Mouse (Mus musculus) neural tube, embryonic 14.5 days (tissue): ENCODE results near the gene Mboat1. TPM values are rescaled to one million over a fixed set of nuclear protein-coding genes. Genes with fewer than 3 reads are reported as not detected.

Experiments used
- ATAC-seq: fragments of 200-750 bp; cut with Nextera tagmentation; 2 replicates; pipeline ENCODE4 v1.8.0; 2017; ENCODE audit warnings: low read depth, mild to moderate bottlenecking, moderate TSS enrichment, moderate library complexity
- H3K27ac ChIP-seq: fragments of 300-500 bp; sonication (generic); 2 replicates; pipeline ENCODE4 v1.5.1; 2014; ENCODE audit warnings: low read depth, mild to moderate bottlenecking, control low read depth, low read length, moderate library complexity, mixed read lengths
- H3K27me3 ChIP-seq: fragments of 300-500 bp; sonication (generic); 2 replicates; pipeline ENCODE4 v1.6.1; 2014; ENCODE audit warnings: low read length; ENCODE audit not compliant: control insufficient read depth, insufficient read depth
- H3K36me3 ChIP-seq: fragments of 300-500 bp; sonication (generic); 2 replicates; pipeline ENCODE4 v1.6.1; 2014; ENCODE audit warnings: low read length, mixed read lengths; ENCODE audit not compliant: control insufficient read depth, insufficient read depth
- H3K4me1 ChIP-seq: fragments of 300-500 bp; sonication (generic); 2 replicates; pipeline ENCODE4 v1.6.1; 2014; ENCODE audit warnings: low read length; ENCODE audit not compliant: control insufficient read depth, insufficient read depth
- H3K4me2 ChIP-seq: fragments of 300-500 bp; sonication (generic); 2 replicates; pipeline ENCODE4 v1.6.1; 2014; ENCODE audit warnings: mild to moderate bottlenecking, low read depth, low read length, control low read depth
- H3K4me3 ChIP-seq: fragments of 300-500 bp; sonication (generic); 2 replicates; pipeline ENCODE4 v1.5.1; 2014; ENCODE audit warnings: low read depth, low read length, control low read depth, mixed read lengths
- H3K9ac ChIP-seq: fragments of 300-500 bp; sonication (generic); replicated peaks from 2 replicates; pipeline ENCODE4 v1.6.1; 2014; ENCODE audit warnings: low read depth, mild to moderate bottlenecking, control low read depth, low read length, mixed read lengths
- H3K9me3 ChIP-seq: fragments of 300-500 bp; sonication (generic); 2 replicates; pipeline ENCODE4 v1.6.1; 2016; ENCODE audit warnings: low read length; ENCODE audit not compliant: control insufficient read depth
- WGBS: fragments of 180-500 bp; shearing (Covaris S2); extraction: QIAGEN DNeasy Blood & Tissue Kit; methylation state at CpG from one replicate; pipeline ENCODE4 v1.1.7; 2014; 5-methylcytosine and 5-hydroxymethylcytosine counted together
- polyA plus RNA-seq: library from polyadenylated mRNA; unstranded; fragments of >200 nt; fragmentation: Nextera tagmentation; extraction: Ambion mirVana; gene quantifications from 2 replicates; pipeline ENCODE4 v1.2.1, GENCODE M21; 2014

Gene Mboat1
- polyA plus RNA-seq, 1 experiment from 2014 or later: 1.4 TPM

DNA sequence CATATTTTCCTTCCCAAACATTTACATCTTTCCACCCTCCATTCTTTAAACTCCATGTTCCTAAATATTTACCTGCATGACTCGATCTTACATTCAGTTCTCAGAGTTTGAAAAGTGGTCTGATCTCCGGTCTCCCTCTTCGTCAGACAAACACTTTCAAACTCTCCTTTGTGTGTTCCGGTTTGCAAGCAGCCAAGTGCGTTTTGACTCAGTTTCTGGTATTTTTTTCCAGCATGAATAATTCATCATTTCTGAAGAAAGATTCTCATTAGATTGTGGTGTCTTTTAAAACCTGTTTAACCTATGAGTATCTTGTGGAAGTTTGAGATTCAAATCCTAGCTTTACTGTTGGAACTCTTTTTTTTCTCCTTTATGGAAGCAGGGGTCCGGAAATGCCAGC lies 33.8 kb downstream of the Mboat1 start:
- no peaks in the 10 kb centered on the region for H3K4me1 ChIP-seq
- WGBS: 82% methylated on average over 6 of the region's 6 CpGs
- no peak overlapping the region for H3K4me3 ChIP-seq
- no peaks in the 10 kb centered on the region for H3K36me3 ChIP-seq
- H3K27ac ChIP-seq: no peak overlapping the region
- H3K27me3 ChIP-seq: no peaks in the 10 kb centered on the region
- ATAC-seq: no peak
- no peak overlapping the region for H3K4me2 ChIP-seq
- H3K9ac ChIP-seq: no peak overlapping the region
- no peaks in the 10 kb centered on the region for H3K9me3 ChIP-seq

DNA sequence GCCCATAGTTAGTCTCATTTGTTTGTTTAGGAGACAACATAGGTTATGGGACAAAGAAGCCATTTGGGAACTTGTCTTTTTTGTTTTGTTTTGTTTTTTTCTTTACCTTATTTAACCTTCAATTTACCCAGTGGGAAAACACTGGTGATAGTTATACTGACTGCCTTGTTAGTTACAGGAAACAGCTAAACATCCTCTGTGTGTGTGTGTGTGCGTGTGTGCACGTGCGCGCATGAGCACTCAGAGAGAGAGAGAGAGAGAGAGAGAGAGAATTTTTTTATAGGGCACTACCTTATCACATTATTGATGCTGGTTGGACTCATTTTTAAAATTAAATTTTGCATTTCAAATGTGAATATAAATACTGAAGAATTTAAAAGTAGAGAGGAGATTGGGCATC lies 38.3 kb downstream of the Mboat1 start:
- no peak overlapping the region for H3K27ac ChIP-seq
- H3K4me2 ChIP-seq: no peak overlapping the region
- H3K9me3 ChIP-seq: no peaks in the 10 kb centered on the region
- H3K27me3 ChIP-seq: no peaks in the 10 kb centered on the region
- no peak overlapping the region for H3K4me3 ChIP-seq
- no peak overlapping the region for H3K9ac ChIP-seq
- 90% methylated on average over 4 of the region's 4 CpGs for WGBS
- ATAC-seq: no peak
- H3K36me3 ChIP-seq: no peaks in the 10 kb centered on the region
- H3K4me1 ChIP-seq: no peaks in the 10 kb centered on the region

DNA sequence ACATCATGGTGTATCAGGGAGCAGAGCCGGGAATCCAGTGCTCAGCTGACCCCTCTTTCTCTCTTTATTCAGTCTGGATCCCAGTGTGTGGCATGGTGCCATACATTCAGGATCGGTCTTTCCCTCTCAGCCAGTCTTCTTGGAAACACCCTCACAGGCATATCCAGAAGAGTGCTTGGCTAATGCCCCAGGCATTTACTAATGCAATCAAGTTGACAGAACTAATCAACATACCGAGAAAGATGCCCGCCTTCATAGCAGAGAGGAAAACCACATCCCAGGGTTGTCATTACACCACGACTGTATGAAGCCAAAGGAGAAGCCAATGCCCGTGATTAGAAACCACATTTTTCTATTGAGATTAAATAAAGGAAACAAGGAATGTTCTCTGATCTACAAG lies 41.1 kb downstream of the Mboat1 start:
- no peaks in the 10 kb centered on the region for H3K36me3 ChIP-seq
- H3K9ac ChIP-seq: no peak overlapping the region
- no peaks in the 10 kb centered on the region for H3K27me3 ChIP-seq
- 86% methylated on average over 6 of the region's 6 CpGs for WGBS
- no peaks in the 10 kb centered on the region for H3K4me1 ChIP-seq
- H3K9me3 ChIP-seq: no peaks in the 10 kb centered on the region
- H3K4me3 ChIP-seq: no peak overlapping the region
- no peak for ATAC-seq
- no peak overlapping the region for H3K27ac ChIP-seq
- no peak overlapping the region for H3K4me2 ChIP-seq

DNA sequence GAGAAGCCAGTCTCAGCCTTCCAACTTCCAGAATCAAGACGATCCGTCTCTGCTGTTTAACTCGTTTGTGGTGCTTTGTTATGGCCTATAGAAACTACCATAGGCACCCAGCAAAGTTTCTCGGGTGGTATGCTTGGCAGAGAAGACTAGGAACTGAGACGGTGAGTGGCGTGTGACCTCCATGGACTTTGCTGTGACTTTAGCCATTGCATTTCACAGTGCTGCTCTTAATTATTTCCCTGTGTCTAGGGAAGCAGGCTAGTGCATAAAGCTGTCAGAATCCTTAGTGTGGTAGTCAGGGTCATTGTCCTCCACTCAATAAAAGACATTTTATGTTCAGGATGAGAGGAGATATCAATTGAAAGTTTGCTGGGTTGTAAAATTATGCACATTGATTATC lies 49.3 kb downstream of the Mboat1 start:
- Histone ChIP-seq H3K4me1 (no peaks in the 10 kb centered on the region), H3K27me3 (no peaks in the 10 kb centered on the region), H3K36me3 (no peaks in the 10 kb centered on the region), H3K9me3 (no peaks in the 10 kb centered on the region), H3K27ac (no peak overlapping the region), H3K4me2 (no peak overlapping the region), H3K4me3 (no peak overlapping the region), H3K9ac (no peak overlapping the region)
- WGBS: 15% methylated on average over 6 of the region's 6 CpGs
- peak; percentile 79 for ATAC-seq

DNA sequence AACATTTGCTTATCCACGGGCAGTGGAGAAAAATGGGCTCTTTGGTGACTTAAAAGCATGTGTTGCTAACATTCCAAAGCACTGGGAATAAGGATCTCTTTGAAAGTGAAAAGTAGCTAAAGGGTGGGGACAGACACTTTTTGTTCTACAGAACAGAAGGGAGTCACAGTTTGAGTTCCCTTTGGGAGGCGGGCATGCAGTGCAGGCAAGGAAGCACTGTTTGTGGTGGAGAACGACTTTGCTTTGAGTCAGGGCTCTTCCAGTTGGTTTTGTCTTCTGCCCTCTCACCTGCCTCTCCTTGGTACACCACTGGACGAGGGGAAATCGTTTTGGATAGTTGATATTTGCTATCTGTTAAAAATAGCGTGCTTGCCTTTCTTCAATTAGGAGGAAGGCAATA lies 49.7 kb downstream of the Mboat1 start:
- no peak overlapping the region for H3K4me3 ChIP-seq
- H3K4me1 ChIP-seq: no peaks in the 10 kb centered on the region
- no peaks in the 10 kb centered on the region for H3K27me3 ChIP-seq
- 16% methylated on average over 6 of the region's 6 CpGs for WGBS
- peak; percentile 77 for ATAC-seq
- H3K9ac ChIP-seq: no peak overlapping the region
- H3K9me3 ChIP-seq: no peaks in the 10 kb centered on the region
- no peak overlapping the region; the same call in 1 of the 2 replicates for H3K27ac ChIP-seq
- H3K36me3 ChIP-seq: no peaks in the 10 kb centered on the region
- H3K4me2 ChIP-seq: no peak overlapping the region

DNA sequence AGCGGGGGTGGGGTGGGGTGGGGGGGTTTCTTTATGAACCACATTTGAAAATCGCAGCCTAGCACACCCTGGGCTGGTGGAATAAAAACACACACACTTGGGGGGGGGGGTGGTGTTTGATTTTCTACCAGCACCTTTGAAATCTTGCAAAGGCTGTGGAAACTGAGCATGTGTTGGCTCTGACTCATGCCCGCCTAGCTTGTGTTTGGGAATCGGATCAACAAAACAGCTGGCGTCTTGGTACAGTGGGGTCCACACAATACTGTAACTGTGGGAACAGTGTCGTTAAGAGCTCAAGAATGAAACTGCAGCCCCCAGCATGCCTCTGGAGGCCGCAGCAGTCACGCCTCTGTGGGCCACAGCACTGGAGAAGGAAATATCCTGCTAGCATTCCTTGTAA lies 50.2 kb downstream of the Mboat1 start:
- no peaks in the 10 kb centered on the region for H3K4me1 ChIP-seq
- H3K9ac ChIP-seq: no peak overlapping the region
- 27% methylated on average over 8 of the region's 8 CpGs for WGBS
- no peaks in the 10 kb centered on the region for H3K9me3 ChIP-seq
- no peaks in the 10 kb centered on the region for H3K36me3 ChIP-seq
- H3K4me2 ChIP-seq: no peak overlapping the region
- ATAC-seq: peak; percentile 97
- no peak overlapping the region; the same call in 1 of the 2 replicates for H3K27ac ChIP-seq
- H3K27me3 ChIP-seq: no peaks in the 10 kb centered on the region
- H3K4me3 ChIP-seq: no peak overlapping the region

DNA sequence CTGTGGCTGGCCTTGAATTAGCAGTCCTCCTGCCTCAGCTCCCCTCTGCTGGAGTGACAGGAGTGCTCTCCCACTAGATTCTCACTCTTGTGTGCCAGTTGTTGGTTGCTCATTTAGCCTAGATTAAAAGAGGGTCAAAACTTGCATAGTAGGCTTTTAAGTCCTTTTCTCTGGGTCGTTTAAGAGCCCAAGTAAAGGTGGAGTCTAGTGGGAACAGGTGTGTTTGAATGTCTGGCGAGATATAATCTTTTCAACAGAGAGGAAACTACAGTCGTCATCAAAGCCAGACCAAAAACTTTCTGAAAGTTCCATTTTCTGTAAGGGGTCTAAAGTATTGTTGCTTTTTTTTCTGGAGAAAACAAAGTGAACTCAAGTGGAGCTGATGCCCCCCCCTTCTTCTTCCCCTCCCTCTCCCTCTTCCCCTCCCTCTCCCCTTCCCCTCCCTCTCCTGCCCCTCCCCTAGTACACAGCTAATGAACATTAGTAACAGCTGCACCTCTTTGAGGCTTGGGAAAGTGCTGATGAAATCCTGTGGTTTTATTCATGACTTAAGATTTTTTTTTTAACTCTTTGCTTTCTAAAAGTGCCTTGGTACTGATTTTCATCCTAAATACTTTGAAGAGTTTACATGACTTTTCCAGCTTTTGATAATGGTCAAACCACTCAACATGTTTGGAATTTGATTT lies 55.9 kb downstream of the Mboat1 start:
- Histone ChIP-seq H3K4me1 (no peaks in the 10 kb centered on the region), H3K9me3 (no peaks in the 10 kb centered on the region), H3K36me3 (no peaks in the 10 kb centered on the region), H3K27ac (no peak overlapping the region), H3K4me3 (no peak overlapping the region), H3K27me3 (no peaks in the 10 kb centered on the region), H3K4me2 (no peak overlapping the region), H3K9ac (no peak overlapping the region)
- 80% methylated on average over 3 of the region's 3 CpGs for WGBS
- ATAC-seq: no peak

DNA sequence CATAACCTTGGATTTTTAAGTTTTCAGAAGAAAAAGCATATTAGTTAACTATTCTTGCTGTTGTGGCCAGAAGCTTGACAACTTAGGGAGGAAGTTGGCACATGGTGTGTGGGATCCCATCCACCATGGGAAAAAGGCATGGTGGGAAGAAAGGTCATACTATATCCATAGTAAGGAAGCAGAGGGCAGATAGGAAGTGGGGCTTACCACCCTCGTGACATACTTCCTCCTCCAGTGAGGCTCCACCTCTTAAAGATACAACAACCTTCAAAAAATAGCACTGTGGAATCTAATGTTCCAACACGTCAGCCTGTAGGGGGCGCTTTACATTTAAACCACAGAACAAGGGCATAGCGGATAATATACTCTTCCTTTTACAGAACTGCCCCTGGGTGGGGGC lies 57.1 kb downstream of the Mboat1 start:
- ATAC-seq: no peak
- no peaks in the 10 kb centered on the region for H3K4me1 ChIP-seq
- H3K27me3 ChIP-seq: no peaks in the 10 kb centered on the region
- H3K4me2 ChIP-seq: no peak overlapping the region
- H3K4me3 ChIP-seq: no peak overlapping the region
- H3K36me3 ChIP-seq: no peaks in the 10 kb centered on the region
- no peaks in the 10 kb centered on the region for H3K9me3 ChIP-seq
- H3K27ac ChIP-seq: no peak overlapping the region
- 77% methylated on average over 4 of the region's 4 CpGs for WGBS
- no peak overlapping the region for H3K9ac ChIP-seq

DNA sequence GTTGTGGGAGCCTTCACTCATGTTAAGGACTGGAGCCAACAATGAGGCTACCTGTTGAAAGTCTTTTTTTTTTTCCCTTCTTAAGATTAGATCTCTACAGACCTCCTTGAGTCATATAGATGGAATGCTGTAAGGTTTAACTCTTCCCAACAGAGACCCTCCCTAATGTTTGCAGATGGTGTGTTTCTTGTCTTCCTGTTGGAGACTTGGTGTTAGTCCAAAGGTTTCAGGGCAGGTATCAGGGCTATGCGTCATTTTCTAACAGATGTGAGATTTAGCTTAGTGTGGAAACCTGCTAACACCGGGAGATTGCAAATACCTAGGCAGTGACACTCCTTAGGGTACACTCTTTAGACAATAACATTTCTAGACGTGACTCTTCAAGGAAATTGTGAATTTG lies 58.5 kb downstream of the Mboat1 start:
- WGBS: 90% methylated on average over 3 of the region's 3 CpGs
- no peak for ATAC-seq
- H3K4me3 ChIP-seq: no peak overlapping the region
- H3K9ac ChIP-seq: no peak overlapping the region
- H3K4me2 ChIP-seq: no peak overlapping the region
- H3K36me3 ChIP-seq: no peaks in the 10 kb centered on the region
- no peaks in the 10 kb centered on the region for H3K27me3 ChIP-seq
- H3K27ac ChIP-seq: no peak overlapping the region
- no peaks in the 10 kb centered on the region for H3K9me3 ChIP-seq
- H3K4me1 ChIP-seq: no peaks in the 10 kb centered on the region
